Mouse (Mus musculus): ENCODE results near the gene Inhbc.

Gene Inhbc

DNA sequence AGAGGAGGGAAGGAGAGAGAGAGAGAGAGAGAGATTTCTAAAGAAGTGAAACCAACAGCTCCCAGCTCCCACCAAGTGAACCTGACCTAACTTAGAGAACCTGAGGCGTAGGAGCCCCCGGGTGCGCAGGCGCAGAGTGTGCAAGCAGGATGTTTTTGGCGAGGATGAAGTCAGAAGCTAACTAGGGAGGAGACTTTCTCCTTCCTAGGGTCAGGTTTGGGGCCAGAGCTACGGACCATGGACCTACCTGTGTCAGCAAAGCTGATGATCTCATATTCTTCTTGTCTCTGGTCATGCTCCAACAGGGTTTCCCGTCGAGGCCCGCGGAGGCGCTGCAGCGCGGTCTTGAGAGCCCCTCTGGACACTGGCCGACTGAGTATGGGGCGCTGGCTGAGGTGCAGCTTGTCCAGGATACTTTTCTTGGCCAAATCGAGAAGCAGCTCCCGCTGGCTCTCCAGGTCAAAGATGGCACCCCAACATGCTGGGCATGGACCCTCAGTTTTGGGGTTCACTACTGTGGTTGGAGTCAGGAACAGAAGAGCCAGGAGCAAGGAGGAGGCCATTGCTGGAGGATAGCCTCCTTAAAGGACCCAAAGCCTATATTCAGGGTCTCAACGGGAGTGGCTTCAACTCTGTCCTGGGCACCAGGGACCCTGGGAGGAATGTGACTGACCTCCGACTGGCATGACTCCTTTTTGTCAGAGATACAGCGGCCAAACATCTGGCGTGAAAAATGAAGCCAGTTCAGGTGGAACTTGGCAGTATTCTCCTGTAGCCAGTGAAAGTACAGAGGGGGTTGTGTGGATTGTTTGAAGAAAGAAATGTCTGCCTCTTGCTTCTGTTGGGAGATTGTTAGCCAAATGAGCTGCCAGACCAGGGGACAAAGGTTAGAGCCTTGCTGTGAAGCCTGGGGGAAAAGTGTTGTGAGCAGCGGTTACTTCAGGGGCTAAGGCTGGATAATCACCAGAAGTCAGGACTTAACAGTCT, at the start of gene Inhbc:
Gene Inhbc (minus strand): TSS at position 598 of the 987 bp plus-strand sequence.
- no peak for DNase-seq (ENCODE audit: extremely low read depth, insufficient read length, low spot score)

DNA sequence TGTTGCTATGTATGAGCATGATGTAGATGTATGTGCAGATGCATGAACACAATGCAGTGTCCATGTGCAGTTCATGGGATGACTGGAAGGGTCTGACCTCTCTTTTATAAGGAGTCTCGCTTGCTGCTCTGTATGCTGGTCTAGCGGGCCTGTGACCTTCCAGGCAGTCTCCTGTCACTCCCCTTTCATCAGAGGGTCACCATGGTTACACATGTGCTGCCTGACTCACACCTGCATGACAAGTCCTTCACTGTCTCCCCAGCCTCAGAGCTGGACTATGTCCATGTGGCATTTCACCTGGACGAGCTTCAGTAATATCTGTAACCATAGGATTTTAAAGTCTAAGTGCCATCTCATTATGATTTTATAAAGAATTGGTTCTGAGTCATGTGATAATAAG, 43.9 kb upstream of the Inhbc start:
- DNase-seq (ENCODE audit: extremely low read depth, insufficient read length, low spot score): no peak

DNA sequence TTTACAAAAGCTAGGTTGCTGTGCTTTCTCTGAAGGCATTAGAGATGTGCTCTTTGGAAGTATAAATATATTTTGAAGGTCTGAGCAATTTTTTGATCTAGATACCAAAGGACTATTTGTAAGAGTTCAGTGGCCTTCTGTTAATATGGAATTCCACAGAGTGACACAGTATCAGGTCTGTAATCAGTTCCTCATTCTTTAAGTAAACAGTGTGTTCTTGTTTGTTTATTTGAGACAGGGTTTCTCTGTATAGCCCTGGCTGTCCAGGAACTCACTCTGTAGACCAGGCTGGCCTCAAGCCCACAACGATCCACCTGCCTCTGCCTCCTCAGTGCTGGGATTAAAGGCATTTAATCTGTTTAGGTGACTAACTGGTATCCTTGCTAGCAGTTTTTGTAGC, 43.4 kb upstream of the Inhbc start:
- DNase-seq (ENCODE audit: extremely low read depth, insufficient read length, low spot score): no peak

DNA sequence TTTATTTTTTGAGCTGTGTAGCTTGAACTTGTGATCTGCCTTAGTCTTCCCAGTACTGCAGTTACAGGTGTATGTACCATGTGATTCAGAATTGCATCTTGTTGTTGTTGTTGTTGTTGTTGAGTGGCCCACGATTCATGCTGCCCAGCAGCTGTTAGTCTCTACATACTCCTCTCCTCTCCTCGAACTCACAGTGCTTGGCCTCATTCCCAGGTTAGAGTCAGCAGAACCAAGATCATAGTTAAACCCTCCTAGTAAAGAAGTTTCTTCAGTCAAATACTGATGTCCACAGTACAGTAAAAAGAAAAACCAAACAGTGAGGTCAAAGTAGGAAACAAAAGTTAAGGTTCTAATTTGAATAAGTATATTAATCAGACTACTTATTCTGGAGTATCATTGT, 42.5 kb upstream of the Inhbc start:
- DNase-seq (ENCODE audit: extremely low read depth, insufficient read length, low spot score): no peak

DNA sequence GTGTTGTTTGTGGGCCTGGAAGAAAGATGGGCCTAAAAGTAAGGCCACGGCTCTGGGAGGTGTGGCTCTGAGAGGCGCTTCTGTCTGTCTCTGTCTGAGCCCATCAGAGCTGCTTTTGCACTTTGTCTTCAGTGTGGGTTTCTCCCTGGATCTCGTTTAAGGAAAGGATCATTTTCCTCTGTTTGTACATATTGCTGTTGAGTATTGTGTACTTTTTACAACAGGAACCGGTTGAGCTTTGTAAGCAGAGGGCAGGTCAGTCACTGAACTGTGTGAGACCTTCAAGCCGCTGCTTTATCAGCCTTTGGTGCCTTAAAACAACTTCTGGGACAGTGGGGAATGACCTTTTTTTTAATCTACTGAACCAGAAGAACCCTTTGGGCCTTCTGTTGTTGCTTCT, 41.9 kb upstream of the Inhbc start:
- no peak for DNase-seq (ENCODE audit: extremely low read depth, insufficient read length, low spot score)

DNA sequence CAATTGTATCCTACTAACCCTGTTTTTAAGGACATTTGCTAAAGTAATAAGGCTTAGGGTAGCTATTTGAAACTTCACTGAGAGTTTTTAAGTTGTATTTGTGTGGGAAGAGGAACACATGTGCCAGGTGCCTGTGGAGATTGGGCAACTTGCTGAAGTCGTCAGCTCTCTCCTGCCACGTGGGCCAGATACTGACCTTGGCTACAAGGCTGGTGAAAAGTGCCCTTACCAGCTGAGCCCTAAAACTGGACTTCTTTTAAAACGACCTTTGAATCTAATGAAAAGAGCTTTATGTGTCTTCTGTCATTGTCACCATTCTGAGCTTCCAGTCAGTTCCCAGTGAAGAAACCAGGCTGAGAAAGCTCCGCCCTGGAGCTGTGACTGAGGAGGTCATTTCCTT, 37.2 kb upstream of the Inhbc start:
- no peak for DNase-seq (ENCODE audit: extremely low read depth, insufficient read length, low spot score)

DNA sequence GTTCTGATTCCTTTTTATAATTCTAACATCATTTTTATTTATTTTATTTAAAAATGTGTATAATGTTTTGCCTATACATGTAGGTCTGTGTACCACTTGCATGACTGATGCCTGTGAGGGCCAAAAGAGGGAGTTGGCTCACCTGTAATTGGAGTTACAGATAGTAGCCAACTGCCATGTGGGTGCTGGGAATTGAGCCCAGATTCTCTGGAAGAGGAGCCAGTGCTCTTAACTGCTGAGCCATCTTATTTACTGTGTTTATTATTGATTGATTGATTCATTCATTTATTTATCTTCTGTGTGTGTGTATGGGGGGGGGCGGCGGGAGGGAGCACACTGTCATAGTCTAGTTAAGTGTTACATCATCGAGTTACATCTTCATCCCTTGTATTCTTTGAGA, 34.5 kb upstream of the Inhbc start:
- DNase-seq (ENCODE audit: extremely low read depth, insufficient read length, low spot score): no peak

DNA sequence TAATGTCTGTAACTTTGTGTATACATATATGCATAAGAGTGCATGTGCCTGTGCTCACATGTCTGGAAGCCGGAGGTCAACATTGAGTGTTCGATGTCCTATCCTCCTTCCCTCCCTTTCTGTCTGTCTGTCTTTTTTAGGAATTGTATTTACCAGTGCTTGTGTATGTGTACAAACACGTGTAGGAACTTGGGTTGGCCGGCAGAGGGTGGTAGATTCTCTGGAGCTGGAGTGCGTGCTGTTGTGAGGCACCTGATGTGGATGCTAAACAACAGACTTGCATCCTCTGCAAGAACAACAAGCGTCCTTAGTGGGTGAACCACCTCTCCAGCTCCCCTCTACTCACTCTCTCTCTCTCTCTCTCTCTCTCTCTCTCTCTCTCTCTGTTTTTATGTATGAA, 21.5 kb upstream of the Inhbc start:
- no peak for DNase-seq (ENCODE audit: extremely low read depth, insufficient read length, low spot score)

DNA sequence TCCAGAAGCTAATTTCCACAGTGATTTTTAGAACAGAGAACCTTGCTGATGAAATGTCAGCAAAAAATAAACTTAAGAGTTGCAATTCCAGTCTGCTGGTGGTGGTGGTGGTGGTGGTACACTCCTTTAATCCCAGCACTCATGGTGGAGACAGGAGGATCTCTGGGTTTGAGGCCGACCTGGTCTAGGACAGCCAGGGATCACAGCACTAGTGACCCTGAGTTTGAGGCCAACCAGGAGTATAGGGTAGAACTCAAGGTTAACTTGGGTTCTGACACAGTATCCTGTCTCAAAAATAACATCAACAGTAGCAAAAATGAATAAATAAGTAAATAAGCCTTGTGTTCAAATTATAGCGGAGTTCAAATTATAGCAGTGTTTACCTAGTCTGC, 11.5 kb upstream of the Inhbc start:
- DNase-seq (ENCODE audit: extremely low read depth, insufficient read length, low spot score): no peak

DNA sequence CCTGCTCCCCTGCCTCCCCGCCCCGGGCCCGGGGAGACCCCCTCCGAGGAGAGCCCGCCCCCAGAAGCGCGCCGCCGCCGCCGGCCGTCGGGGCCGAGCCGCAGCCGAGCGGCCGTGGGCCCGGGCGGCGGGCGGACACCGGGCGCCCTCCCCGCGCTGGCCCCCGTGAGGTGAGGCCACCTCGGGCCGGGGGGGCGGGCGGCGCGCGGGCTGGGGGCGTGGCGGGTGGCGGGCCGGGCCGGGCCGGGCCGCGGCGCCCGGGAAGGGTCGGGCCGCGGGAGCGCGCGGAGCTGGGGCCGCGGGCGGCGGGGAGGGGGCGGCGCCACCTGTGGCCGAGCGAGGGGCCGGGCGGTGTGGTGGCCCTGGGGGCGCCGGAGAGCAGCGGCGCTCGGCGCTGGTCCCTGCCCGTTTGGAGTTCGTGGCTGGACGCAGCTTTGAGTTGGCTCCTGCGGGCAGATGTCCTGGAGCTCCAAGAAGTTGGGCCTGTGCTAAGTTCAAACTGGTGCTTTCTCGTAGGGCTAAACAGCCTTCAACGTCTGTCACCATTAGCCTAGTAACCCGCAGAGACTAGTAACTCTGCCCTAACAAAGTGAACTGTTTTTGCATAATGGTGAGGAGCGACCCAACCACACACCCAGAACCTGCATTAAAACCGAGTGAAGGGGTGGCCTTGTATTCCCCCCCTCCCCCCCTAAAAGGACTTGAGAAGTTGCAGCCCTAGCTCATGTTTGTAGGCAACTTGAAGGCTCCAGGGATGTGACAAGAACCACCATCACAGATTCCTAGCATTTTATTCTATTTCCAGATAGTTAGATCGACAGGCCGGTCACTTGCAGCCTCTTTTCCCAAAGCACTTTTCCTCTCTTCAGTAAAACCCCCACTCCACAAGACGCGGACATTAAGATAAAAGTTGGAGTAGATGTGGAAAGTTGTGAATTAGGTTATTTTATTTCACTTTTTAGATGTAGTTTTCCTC, 10.8 kb upstream of the Inhbc start:
- peak; percentile 69 for DNase-seq (ENCODE audit: extremely low read depth, insufficient read length, low spot score)

DNA sequence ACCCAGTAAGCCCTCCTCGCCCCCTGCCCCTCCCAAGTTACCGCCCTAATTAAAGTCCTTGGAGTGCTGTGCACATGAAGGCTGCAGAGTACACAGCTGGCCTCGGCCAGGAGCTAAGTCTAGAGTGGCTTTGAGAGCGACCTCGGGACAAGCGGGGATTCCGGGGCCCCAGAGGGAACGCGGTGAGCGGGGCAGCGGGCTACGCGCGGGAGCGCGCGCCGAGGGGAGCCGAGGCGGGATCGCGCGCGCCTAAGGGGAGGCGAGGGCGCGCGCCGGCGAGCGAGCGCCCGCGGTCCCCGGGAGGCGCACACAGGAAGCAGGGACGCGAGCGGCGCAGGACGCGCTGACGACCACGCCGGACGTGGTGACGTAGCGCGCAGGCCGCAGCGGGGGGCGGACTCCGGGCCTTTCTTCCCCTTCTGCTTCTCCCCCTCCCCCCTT, 10.0 kb upstream of the Inhbc start, which contains the start of gene R3hdm2:
Gene R3hdm2 (plus strand): TSS at position 77 of the 441 bp plus-strand sequence.
- DNase-seq (ENCODE audit: extremely low read depth, insufficient read length, low spot score): peak; percentile 93

DNA sequence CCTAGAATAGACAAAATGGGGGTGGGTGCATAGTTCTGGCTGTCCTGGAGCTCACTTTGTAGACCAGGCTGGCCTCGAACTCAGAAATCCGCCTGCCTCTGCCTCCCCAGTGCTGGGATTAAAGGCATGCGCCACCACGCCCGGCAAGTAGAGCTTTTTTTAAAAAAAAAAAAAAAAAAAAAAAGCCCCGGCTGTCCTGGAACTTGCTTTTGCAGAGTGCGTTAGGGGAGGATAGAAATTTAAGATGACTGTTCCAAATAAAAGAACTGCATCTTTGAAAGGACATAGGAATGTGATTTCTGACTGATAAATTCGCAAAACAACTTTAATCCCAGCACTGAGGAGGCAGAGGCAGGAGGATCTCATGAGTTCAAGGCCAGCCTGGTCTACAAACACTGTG, 9.4 kb upstream of the Inhbc start:
- DNase-seq (ENCODE audit: extremely low read depth, insufficient read length, low spot score): no peak

DNA sequence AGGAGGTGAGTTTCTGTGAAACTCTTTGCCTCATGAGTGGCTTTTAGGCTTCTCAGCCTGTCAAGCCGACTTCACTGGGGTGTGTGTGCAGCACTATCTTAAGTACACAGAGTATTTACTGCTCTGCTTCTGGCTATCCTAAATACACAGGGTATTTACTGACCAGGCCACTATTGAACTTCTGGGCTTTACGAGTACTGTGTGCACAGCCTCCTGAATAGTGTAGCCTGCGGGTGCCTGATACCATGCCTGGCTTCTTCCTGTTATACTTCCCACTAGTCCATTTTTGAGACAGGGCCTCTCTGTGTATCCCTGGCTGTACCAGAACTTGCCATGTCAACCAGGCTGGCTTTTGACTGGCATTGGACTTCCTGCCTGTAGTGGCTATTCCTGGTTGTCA, 7.5 kb upstream of the Inhbc start:
- no peak for DNase-seq (ENCODE audit: extremely low read depth, insufficient read length, low spot score)

DNA sequence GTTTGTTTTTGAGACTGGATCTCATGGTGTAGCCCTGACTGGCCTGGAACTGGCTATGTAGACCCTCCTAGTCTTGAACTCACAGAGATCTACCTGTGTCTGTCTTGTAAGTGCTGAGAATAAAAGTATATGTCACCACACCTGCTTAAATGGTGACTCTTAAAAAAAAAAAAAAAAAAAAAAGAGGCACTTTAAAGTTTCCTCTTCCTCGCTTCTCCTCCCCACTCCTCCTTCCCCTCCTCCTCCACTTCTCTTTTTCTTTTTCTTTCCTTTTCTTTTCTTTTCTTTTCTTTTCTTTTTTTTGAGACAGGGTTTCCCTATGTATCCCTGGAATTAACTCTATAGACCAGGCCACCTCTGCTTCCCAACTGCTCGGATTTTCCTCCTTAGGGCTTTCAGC, 792 bp upstream of the Inhbc start:
- no peak for DNase-seq (ENCODE audit: extremely low read depth, insufficient read length, low spot score)

DNA sequence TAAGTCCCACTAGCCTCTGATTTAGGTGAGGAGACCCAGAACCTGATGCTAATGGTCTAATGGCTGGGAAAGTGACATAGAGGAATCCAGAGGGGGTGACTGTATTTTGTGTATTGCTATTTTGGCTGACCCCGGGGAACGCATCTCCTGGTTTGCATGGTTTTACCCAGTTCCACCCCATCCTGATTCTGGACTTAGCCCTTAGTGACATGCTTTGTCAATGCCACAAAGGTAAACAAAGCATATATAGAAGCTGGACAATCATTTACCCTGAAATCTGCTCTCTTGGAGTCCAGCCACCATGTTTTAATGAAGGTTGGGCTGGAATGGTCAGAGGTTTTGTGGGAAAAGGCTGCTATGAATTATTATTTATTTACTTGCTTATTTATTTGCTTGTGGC, 2.0 kb downstream of the Inhbc start:
- DNase-seq (ENCODE audit: extremely low read depth, insufficient read length, low spot score): no peak

DNA sequence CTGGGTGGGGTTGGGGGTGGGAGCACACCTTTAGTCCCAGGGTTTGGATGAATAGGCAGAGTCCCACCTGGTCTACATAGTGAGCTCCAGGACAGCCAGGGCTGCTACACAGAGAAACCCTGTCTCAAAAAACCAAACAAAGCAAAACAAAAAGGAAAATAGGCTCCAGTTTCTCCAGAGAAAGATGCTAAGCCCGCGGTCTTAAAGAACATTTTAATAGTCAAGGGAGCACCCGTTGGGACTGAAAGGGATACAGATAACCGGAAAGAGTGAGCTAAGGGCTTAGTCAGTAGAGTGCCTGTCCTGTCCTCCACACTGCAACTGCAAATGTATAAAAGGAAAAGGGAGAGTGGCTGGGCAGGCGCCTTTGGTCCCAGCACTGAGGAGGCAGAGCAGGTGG, 3.1 kb downstream of the Inhbc start:
- DNase-seq (ENCODE audit: extremely low read depth, insufficient read length, low spot score): no peak

DNA sequence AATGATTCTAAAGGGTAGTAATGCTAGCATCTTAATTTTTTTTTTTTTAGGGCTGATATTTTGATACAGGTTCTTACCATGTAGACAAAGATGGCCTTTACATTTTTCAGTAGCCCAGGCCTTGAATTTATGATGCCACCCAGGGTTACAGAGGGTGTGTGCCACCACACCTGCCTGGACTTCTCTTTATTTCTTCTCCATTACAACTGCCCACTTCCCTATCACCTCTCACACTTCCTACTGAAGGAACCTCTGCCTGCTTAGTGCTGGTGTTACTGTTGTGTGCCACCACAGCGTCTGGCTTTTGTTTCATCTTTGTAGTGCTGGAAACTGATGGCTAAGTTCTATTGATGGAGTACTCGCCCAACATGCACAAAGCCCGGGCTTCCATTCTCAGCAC, 9.5 kb downstream of the Inhbc start:
- DNase-seq (ENCODE audit: extremely low read depth, insufficient read length, low spot score): no peak

DNA sequence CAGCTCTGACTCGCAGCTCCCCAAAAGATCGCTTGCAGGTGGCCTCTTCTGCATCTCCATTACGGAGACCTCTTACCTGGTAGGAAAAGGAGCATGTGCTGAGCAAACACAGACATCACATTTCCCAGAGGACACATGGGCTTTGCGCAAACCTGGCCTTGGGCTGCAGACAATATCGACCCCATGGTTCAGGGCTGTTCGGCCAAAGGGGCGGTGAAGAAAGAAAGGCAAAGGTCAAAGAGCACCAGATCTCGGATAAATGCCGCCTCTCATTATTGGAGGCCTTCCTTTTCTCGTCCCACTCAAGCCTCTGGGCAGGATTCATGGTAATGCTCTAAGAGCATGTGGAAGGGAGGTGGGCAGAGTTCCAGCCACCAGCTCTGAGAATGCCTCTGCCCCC, 14.9 kb downstream of the Inhbc start:
- DNase-seq (ENCODE audit: extremely low read depth, insufficient read length, low spot score): no peak

DNA sequence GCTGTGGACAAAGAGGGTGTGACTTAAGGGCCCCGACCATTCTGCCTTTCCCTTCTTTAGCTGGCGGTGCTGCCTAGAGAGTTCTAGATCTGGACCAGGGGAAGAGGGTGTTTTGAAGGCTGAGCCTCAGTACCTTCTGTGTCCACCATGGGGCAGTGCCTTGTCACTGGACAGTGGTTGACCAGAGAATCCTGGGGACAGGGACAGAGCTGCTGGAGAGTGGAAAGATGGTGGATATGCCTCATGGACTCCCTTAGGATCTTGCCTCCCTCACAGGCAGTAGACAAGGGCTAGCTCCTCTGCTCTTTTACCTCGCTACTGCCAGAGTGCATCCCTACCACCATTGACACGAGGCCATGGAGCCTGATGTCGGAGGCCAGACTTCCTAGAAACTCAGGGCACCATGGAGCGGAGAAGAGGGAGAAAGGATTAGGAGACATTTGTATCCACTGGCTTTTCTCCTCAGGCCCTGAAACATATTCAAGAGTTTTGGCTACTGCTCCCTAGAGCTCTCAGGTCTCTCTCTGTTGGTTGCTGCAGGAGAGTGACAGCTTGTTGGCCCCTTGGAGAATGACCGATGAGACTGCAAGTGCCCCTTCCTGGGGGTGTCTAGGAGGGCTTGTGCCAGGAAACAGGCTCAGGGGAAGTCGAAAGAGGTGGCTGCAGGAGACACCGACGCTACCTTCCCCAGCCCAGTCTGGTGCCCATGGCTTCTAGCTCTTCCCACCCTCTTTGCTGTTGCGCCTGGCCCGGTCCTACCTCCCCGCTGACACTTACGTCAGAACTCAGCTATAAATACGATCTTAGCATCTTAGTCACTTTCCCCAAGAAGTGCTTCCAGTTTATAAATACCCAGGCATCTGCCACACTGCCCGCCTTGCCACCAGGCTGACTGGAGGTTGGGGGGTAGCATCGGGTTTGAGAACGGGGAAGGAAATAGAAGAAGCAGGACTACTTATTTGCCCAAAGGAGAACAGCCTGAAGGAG, 16.0 kb downstream of the Inhbc start, which contains the start of gene Inhbe:
Gene Inhbe (minus strand): TSS at position 503 of the 987 bp plus-strand sequence.
- DNase-seq (ENCODE audit: extremely low read depth, insufficient read length, low spot score): no peak

DNA sequence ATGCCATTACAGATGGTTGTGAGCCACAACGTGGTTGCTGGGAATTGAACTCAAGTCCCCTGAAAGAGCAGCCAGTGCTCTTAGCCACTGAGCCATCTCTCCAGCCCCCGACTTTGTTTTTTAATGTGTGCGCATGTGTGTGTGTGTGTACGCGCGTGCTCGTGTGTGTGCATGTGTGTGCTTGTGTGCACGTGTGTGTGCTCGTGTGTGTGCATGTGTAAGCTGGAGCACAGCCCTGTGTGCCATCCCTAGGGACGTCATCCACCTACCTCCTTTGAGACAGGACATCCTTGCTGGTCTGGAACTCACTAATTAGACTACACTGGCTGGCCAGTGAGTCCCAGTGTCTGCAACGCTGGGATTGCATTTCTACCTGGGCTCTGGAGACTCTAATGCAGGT, 17.5 kb downstream of the Inhbc start:
- no peak for DNase-seq (ENCODE audit: extremely low read depth, insufficient read length, low spot score)

All from 3134 (cell line).